Mouse (Mus musculus) CH12.LX (cell line): Measurements from ENCODE around the gene Spryd4.

Experiments
- CHD1 ChIP-seq: IDR thresholded peaks from 2 replicates; pipeline ENCODE4 v1.6.1; 2012; ENCODE audit warnings: low read depth, low read length, improper control_type of control experiment, inconsistent platforms
- CTCF ChIP-seq, 2 experiments: IDR thresholded peaks in 1 of 2; conservative IDR thresholded peaks in 1 of 2; 2 replicates each; pipeline ENCODE4 v1.5.1; 2011 to 2012; ENCODE audit warnings: low read depth in 2 of 2, low read length in 2 of 2, improper control_type of control experiment in 1 of 2, inconsistent platforms in 1 of 2, mild to moderate bottlenecking in 1 of 2, moderate library complexity in 1 of 2
- MAFK ChIP-seq: IDR thresholded peaks from 2 replicates; pipeline ENCODE4 v1.6.1; 2011; ENCODE audit warnings: low read length, improper control_type of control experiment; ENCODE audit not compliant: insufficient replicate concordance
- POLR2A ChIP-seq: IDR thresholded peaks from 2 replicates; pipeline ENCODE4 v1.6.1; 2011; ENCODE audit warnings: low read depth, mild to moderate bottlenecking, improper control_type of control experiment, low read length

- TF ChIP-seq POLR2A, result no peak
- TF ChIP-seq MAFK, result no peak
- TF ChIP-seq CTCF (conservative IDR thresholded peaks at IDR 0.05 in 1 of 2, IDR thresholded peaks at IDR 0.05 in 1 of 2; ENCODE audit: low read depth in 2 of 2, low read length in 2 of 2), result no peak
- no peak for TF ChIP-seq CHD1
Measured at GRCm38 (mm10) chr10:128255925-128256324, 44.3 kb upstream of the Spryd4 start.
